ENCODE assay signal across 8 mouse cellular contexts in the genomic region with DNA sequence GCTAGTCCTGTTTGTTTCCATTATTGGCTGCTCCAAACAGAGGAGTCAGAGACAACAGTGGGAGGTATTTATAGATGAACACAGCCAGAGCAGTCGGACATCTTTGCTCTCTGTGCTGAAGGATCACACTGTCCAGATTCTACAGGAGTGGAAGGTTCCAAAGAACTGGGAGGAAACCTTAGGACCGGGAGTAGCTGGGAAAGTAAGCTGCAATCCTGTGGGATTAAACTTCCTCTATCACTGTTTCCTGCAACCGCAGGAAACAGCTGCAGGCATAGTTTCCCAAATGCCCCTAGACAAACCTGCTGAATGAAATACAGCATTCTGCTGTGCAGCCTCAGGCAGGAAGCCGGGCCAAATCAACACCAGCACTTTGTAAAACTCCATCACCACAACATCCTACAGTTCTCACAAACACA.
DNase-seq lines count a peak whose midpoint lies in the region; ATAC-seq lines count a peak whose summit lies in the region.

No protein-coding gene starts in this region.

- H3K9me3 ChIP-seq in midbrain, embryonic 14.5 days (ENCODE audit: control insufficient read depth, low read length) = no peaks in the 10 kb centered on the region
- H3K9me3 ChIP-seq in midbrain, embryonic 13.5 days = no peaks in the 10 kb centered on the region
- no peaks in the 10 kb centered on the region for H3K9me3 ChIP-seq in stomach, embryonic 14.5 days (ENCODE audit: control insufficient read depth, low read depth, low read length)

- 72% methylated on average over 4 of the region's 4 CpGs for WGBS in midbrain, embryonic 14.5 days
- 82% methylated on average over 4 of the region's 4 CpGs for WGBS in midbrain, embryonic 13.5 days
- 44% methylated on average over 4 of the region's 4 CpGs for WGBS in stomach, embryonic 14.5 days

- peak; percentile 15 for DNase-seq in midbrain, embryonic 14.5 days
- DNase-seq in heart, adult 9 months (ENCODE audit: low spot score in 2 of 2) = peak; percentile 60 to 76
- DNase-seq in kidney, postnatal 10 days = peak; percentile 54
- no peak for DNase-seq in layer of hippocampus, postnatal 36 days
- no peak for DNase-seq in urinary bladder, adult 2 months (ENCODE audit: low spot score)
- DNase-seq in natural killer cell, adult 2 months (ENCODE audit: low spot score in 2 of 2) = no peak

- no peaks in the 10 kb centered on the region for H3K36me3 ChIP-seq in midbrain, embryonic 14.5 days (ENCODE audit: control insufficient read depth, insufficient read depth, low read length)
- no peaks in the 10 kb centered on the region for H3K36me3 ChIP-seq in midbrain, embryonic 13.5 days
- peaks cover 2% of the 10 kb centered on the region; the same call in 1 of the 2 replicates for H3K36me3 ChIP-seq in stomach, embryonic 14.5 days (ENCODE audit: control insufficient read depth, insufficient read depth, low read length)

- no peak for ATAC-seq in midbrain, embryonic 14.5 days (ENCODE audit: low FRiP score, low TSS enrichment)
- no peak for ATAC-seq in midbrain, embryonic 13.5 days
- ATAC-seq in stomach, embryonic 14.5 days (ENCODE audit: insufficient number of reproducible peaks, insufficient read depth, low FRiP score, low read depth) = no peak

- 0 out of 2 replicates have a peak, but pooled peaks cover 3% of the 10 kb centered on the region for H3K4me1 ChIP-seq in midbrain, embryonic 14.5 days (ENCODE audit: control insufficient read depth, insufficient read depth, low read length)
- H3K4me1 ChIP-seq in midbrain, embryonic 13.5 days (replicated peaks) = peaks cover 21% of the 10 kb centered on the region
- H3K4me1 ChIP-seq in stomach, embryonic 14.5 days (ENCODE audit: control insufficient read depth, insufficient read depth, low read length) = peaks cover 3% of the 10 kb centered on the region; the same call in 1 of the 2 replicates

- H3K27me3 ChIP-seq in midbrain, embryonic 14.5 days (ENCODE audit: control insufficient read depth, insufficient read depth, low read length) = no peaks in the 10 kb centered on the region
- H3K27me3 ChIP-seq in midbrain, embryonic 13.5 days = no peaks in the 10 kb centered on the region
- no peaks in the 10 kb centered on the region for H3K27me3 ChIP-seq in stomach, embryonic 14.5 days (ENCODE audit: control insufficient read depth, insufficient read depth, low read length)

- 0 out of 2 replicates have a peak overlapping the region, but pooled peaks have one; percentile 3 for H3K27ac ChIP-seq in midbrain, embryonic 14.5 days (replicated peaks; ENCODE audit: low read depth, low read length)
- H3K27ac ChIP-seq in midbrain, embryonic 13.5 days = no peak overlapping the region
- peak overlapping the region; percentile 30; the same call in 1 of the 2 replicates for H3K27ac ChIP-seq in stomach, embryonic 14.5 days (ENCODE audit: low read length)

- H3K4me3 ChIP-seq in midbrain, embryonic 14.5 days (replicated peaks; ENCODE audit: low read depth, low read length) = no peak overlapping the region
- H3K4me3 ChIP-seq in midbrain, embryonic 13.5 days (replicated peaks) = no peak overlapping the region
- no peak overlapping the region for H3K4me3 ChIP-seq in stomach, embryonic 14.5 days (ENCODE audit: low read depth, low read length)

- no peak overlapping the region for H3K4me2 ChIP-seq in midbrain, embryonic 14.5 days (ENCODE audit: low read length)
- H3K4me2 ChIP-seq in midbrain, embryonic 13.5 days (replicated peaks) = no peak overlapping the region
- H3K4me2 ChIP-seq in stomach, embryonic 14.5 days (replicated peaks; ENCODE audit: low read depth, low read length) = no peak overlapping the region

- no peak overlapping the region for H3K9ac ChIP-seq in midbrain, embryonic 14.5 days (replicated peaks; ENCODE audit: low read length)
- H3K9ac ChIP-seq in midbrain, embryonic 13.5 days (replicated peaks) = no peak overlapping the region
- H3K9ac ChIP-seq in stomach, embryonic 14.5 days (replicated peaks; ENCODE audit: low read depth, low read length) = no peak overlapping the region

Comparison
In these comparisons a context has a peak if more than half of its experiments do, and no peak if none do; other contexts are left out.
1. DNase-seq: peak in midbrain, embryonic 14.5 days (single experiment), heart, adult 9 months (2 of 2) and kidney, postnatal 10 days (single experiment); none in layer of hippocampus, postnatal 36 days (0 of 2), urinary bladder, adult 2 months (single experiment) and natural killer cell, adult 2 months (0 of 2).